Mouse (Mus musculus): ENCODE data around the gene Sh3bp5l.

- TF ChIP-seq CTCF (IDR thresholded peaks at IDR 0.05; ENCODE audit: low read depth), result no peak
- no peak for TF ChIP-seq EP300 (optimal IDR thresholded peaks at IDR 0.05)
Observed at GRCm38 (mm10) chr11:58378763-58379278, 48.3 kb downstream of the Sh3bp5l start, which contains the start of gene Lypd8.
